Mouse (Mus musculus) ES-Bruce4 (cell line): Measurements from ENCODE around the gene Tdo2. TPM values are rescaled to one million over a fixed set of nuclear protein-coding genes. Genes with fewer than 3 reads are reported as not detected.

Experiments used
- H3K27ac ChIP-seq: 2 replicates; pipeline ENCODE4 v1.5.1; 2012; ENCODE audit warnings: low read length, inconsistent platforms; ENCODE audit not compliant: insufficient read depth
- H3K27me3 ChIP-seq: 2 replicates; pipeline ENCODE4 v1.6.1; 2012; ENCODE audit warnings: mild to moderate bottlenecking, low read length, inconsistent platforms; ENCODE audit not compliant: control insufficient read depth, poor library complexity, insufficient read depth, severe bottlenecking
- H3K36me3 ChIP-seq: 2 replicates; pipeline ENCODE4 v1.6.1; 2012; ENCODE audit warnings: inconsistent platforms, mild to moderate bottlenecking, low read length, moderate library complexity; ENCODE audit not compliant: control insufficient read depth, poor library complexity, insufficient read depth, severe bottlenecking
- H3K4me1 ChIP-seq: one replicate; pipeline ENCODE4 v1.8.1; 2011; ENCODE audit warnings: low read length; ENCODE audit not compliant: control insufficient read depth, insufficient read depth
- H3K4me3 ChIP-seq: 2 replicates; pipeline ENCODE4 v1.5.1; 2011; ENCODE audit warnings: low read depth, mild to moderate bottlenecking, low read length
- H3K9ac ChIP-seq: 2 replicates; pipeline ENCODE4 v1.6.1; 2012; ENCODE audit warnings: low read depth, mild to moderate bottlenecking, inconsistent platforms; ENCODE audit not compliant: poor library complexity, severe bottlenecking
- H3K9me3 ChIP-seq: replicated peaks from 2 replicates; pipeline ENCODE4 v1.6.1; 2012; ENCODE audit warnings: mild to moderate bottlenecking, low read length, inconsistent platforms; ENCODE audit not compliant: control insufficient read depth, poor library complexity, insufficient read depth, severe bottlenecking
- CTCF ChIP-seq: IDR thresholded peaks from one replicate; pipeline ENCODE4 v1.8.1; 2011; ENCODE audit warnings: low read depth, low read length
- EP300 ChIP-seq: IDR thresholded peaks from 2 replicates; pipeline ENCODE4 v1.6.1; 2011; ENCODE audit warnings: low read depth, low read length; ENCODE audit not compliant: insufficient read depth
- POLR2A ChIP-seq: IDR thresholded peaks from one replicate; pipeline ENCODE4 v1.8.1; 2011; ENCODE audit warnings: low read length; ENCODE audit not compliant: insufficient read depth
- polyA plus RNA-seq: library from polyadenylated mRNA; stranded (reverse); fragments of >200 nt; gene quantifications from 2 replicates; pipeline ENCODE4 v1.2.4, GENCODE M21; 2011; ENCODE audit warnings: low read depth; ENCODE audit not compliant: missing spikeins, insufficient read depth, insufficient read length

Gene Tdo2
- polyA plus RNA-seq, 1 experiment = not detected

DNA sequence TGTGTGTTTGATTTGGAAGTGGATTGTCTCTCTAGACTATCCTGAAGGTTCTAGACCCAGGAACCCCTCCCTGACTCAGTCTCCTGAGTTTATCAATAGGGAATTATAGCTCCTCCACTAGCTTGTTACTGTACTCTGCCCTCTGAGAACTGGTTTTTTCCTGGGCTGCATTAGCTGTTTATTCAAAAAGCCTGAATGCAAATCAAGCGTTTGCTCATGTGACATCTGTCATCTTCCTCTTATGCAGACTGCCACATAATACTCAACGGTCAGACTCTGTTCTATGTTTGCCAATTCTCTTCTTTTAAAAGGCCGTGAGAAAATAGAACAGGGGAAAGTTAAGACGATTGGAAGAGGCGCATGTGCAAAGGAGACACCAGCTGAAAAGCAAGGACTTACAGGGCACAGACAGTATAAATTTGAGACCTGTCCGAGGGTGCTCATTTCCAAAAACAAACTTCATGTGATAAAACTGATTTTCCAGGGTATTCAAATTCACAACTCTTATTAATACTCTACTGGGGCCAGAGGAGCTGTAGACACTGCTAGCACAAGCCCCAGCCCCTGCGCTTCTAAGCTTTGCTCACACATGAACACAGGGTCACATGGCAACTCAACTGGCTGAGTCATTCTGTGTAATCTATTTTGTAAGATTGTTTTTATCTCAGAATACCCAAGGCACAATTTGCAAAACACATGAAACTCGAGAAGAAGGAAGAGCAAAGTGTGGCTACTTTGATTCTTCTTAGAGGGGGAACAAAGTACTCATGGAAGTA lies 7.3 kb upstream of the Tdo2 start:
- TF ChIP-seq POLR2A (no peak), CTCF (no peak), EP300 (no peak)
- H3K9ac ChIP-seq = no peak overlapping the region

GRCm38 (mm10) chr3:81981990-81982389 lies 6.0 kb upstream of the Tdo2 start, which contains the start of gene Asic5:
TSS of gene Asic5 (plus strand) at chr3:81982290.
- TF ChIP-seq CTCF = no peak
- TF ChIP-seq POLR2A = no peak

More for the DNA sequence above, 7.3 kb upstream of the Tdo2 start:
- Histone ChIP-seq H3K27me3 (no peaks in the 10 kb centered on the region), H3K27ac (no peak overlapping the region), H3K4me1 (no peaks in the 10 kb centered on the region), H3K36me3 (no peaks in the 10 kb centered on the region), H3K4me3 (no peak overlapping the region), H3K9me3 (no peaks in the 10 kb centered on the region)

DNA sequence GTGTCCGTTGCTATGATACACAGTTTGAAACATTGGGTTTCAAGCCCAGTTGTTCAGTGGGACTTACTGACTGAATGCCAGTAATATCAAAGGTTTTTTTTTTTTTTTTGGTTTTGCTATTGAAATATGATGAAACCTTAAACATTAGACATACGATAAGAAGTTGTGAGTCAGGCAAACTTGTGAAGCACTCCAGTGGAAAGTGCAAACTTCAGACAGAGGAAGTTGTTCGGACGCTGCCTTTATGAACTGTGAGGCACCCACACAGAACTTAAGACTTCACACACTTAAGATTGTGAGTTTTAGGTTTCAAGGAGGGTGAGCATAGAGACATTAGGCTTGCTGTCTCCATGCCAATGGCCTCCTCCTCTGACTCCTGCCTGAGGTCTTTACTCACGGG lies 5.6 kb upstream of the Tdo2 start:
- H3K9me3 ChIP-seq = no peaks in the 10 kb centered on the region
- H3K27ac ChIP-seq = no peak overlapping the region
- no peak overlapping the region for H3K4me3 ChIP-seq
- H3K36me3 ChIP-seq = no peaks in the 10 kb centered on the region
- TF ChIP-seq POLR2A (no peak), CTCF (no peak), EP300 (no peak)
- no peaks in the 10 kb centered on the region for H3K4me1 ChIP-seq
- no peaks in the 10 kb centered on the region for H3K27me3 ChIP-seq
- no peak overlapping the region for H3K9ac ChIP-seq

More at GRCm38 (mm10) chr3:81981990-81982389, 6.0 kb upstream of the Tdo2 start, which contains the start of gene Asic5:
- no peaks in the 10 kb centered on the region for H3K36me3 ChIP-seq
- no peak within 1 kb of the TSS for H3K27ac ChIP-seq
- no peaks in the 10 kb centered on the region for H3K27me3 ChIP-seq
- H3K9ac ChIP-seq = no peak within 1 kb of the TSS
- no peaks in the 10 kb centered on the region for H3K4me1 ChIP-seq
- no peak within 1 kb of the TSS for H3K4me3 ChIP-seq
- H3K9me3 ChIP-seq = no peaks in the 10 kb centered on the region

GRCm38 (mm10) chr3:81975607-81976006 lies 395 bp downstream of the Tdo2 start:
- no peak overlapping the region for H3K4me3 ChIP-seq
- no peaks in the 10 kb centered on the region for H3K4me1 ChIP-seq
- H3K9ac ChIP-seq = no peak overlapping the region
- no peaks in the 10 kb centered on the region for H3K9me3 ChIP-seq
- no peak for TF ChIP-seq EP300
- no peak for TF ChIP-seq CTCF
- TF ChIP-seq POLR2A = no peak
- H3K27me3 ChIP-seq = no peaks in the 10 kb centered on the region
- H3K36me3 ChIP-seq = no peaks in the 10 kb centered on the region
- H3K27ac ChIP-seq = no peak overlapping the region

- Histone ChIP-seq H3K9me3 (no peaks in the 10 kb centered on the region), H3K4me3 (no peak overlapping the region), H3K27me3 (no peaks in the 10 kb centered on the region), H3K4me1 (no peaks in the 10 kb centered on the region), H3K36me3 (no peaks in the 10 kb centered on the region), H3K27ac (no peak overlapping the region), H3K9ac (no peak overlapping the region)
- TF ChIP-seq CTCF (no peak), POLR2A (no peak), EP300 (no peak)
Measured at GRCm38 (mm10) chr3:81964596-81964995, 11.4 kb downstream of the Tdo2 start.

- no peak overlapping the region for H3K27ac ChIP-seq
- no peak for TF ChIP-seq EP300
- no peak for TF ChIP-seq CTCF
- no peak for TF ChIP-seq POLR2A
Measured at GRCm38 (mm10) chr3:81963768-81964167, 12.2 kb downstream of the Tdo2 start.

More at GRCm38 (mm10) chr3:81963768-81964167, 12.2 kb downstream of the Tdo2 start:
- Histone ChIP-seq H3K36me3 (no peaks in the 10 kb centered on the region), H3K27me3 (no peaks in the 10 kb centered on the region), H3K9ac (no peak overlapping the region), H3K9me3 (no peaks in the 10 kb centered on the region), H3K4me1 (no peaks in the 10 kb centered on the region), H3K4me3 (no peak overlapping the region)
